Mouse (Mus musculus): ENCODE data around the gene Tfdp2. TPM values are rescaled to one million over a fixed set of nuclear protein-coding genes. Genes with fewer than 3 reads are reported as not detected.

The Tfdp2 gene
- polyA plus RNA-seq, 1 experiment from 2014 or later = 16.0 TPM

GRCm38 (mm10) chr9:96266793-96267558 is 70.9 kb downstream of the Tfdp2 start:
- Histone ChIP-seq H3K4me1 (ENCODE audit: control insufficient read depth, insufficient read depth, low read length) (no peaks in the 10 kb centered on the region), H3K4me3 (ENCODE audit: low read depth, low read length) (no peak overlapping the region), H3K9me3 (replicated peaks; ENCODE audit: control insufficient read depth, low read length, poor library complexity, severe bottlenecking) (no peaks in the 10 kb centered on the region), H3K9ac (ENCODE audit: low read depth, low read length) (no peak overlapping the region), H3K4me2 (ENCODE audit: low read length) (no peak overlapping the region), H3K27ac (ENCODE audit: low read length) (no peak overlapping the region), H3K36me3 (ENCODE audit: control insufficient read depth, insufficient read depth, low read length) (no peaks in the 10 kb centered on the region), H3K27me3 (ENCODE audit: control insufficient read depth, insufficient read depth, low read depth, low read length) (no peaks in the 10 kb centered on the region)
- no peak for ATAC-seq
- WGBS = 77% methylated on average over 6 of the region's 6 CpGs

DNA sequence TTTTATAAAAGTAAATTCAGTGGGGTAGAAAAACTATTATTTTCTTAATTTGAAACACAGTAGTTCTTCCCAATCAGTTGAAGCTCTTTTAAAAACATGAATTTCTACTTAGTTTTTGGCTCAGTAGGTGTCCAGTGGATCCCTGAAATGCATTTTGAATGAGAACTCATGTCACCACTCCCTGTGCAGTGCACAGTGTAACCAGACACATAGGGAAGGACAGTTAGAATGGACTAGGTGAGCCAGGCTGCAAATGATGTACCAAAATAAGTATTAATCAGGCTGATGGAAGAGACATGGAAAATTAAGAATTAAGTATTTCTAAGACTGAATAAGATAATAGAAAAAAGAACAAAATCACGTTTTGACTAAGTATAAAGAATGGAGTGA is 71.5 kb downstream of the Tfdp2 start:
- Histone ChIP-seq H3K4me3 (ENCODE audit: low read depth, low read length) (no peak overlapping the region), H3K36me3 (ENCODE audit: control insufficient read depth, insufficient read depth, low read length) (no peaks in the 10 kb centered on the region), H3K9ac (ENCODE audit: low read depth, low read length) (no peak overlapping the region), H3K4me2 (ENCODE audit: low read length) (no peak overlapping the region), H3K27ac (ENCODE audit: low read length) (no peak overlapping the region), H3K4me1 (ENCODE audit: control insufficient read depth, insufficient read depth, low read length) (no peaks in the 10 kb centered on the region), H3K27me3 (ENCODE audit: control insufficient read depth, insufficient read depth, low read depth, low read length) (no peaks in the 10 kb centered on the region), H3K9me3 (replicated peaks; ENCODE audit: control insufficient read depth, low read length, poor library complexity, severe bottlenecking) (no peaks in the 10 kb centered on the region)
- 73% methylated on average over 1 of the region's 1 CpGs for WGBS
- ATAC-seq = no peak

DNA sequence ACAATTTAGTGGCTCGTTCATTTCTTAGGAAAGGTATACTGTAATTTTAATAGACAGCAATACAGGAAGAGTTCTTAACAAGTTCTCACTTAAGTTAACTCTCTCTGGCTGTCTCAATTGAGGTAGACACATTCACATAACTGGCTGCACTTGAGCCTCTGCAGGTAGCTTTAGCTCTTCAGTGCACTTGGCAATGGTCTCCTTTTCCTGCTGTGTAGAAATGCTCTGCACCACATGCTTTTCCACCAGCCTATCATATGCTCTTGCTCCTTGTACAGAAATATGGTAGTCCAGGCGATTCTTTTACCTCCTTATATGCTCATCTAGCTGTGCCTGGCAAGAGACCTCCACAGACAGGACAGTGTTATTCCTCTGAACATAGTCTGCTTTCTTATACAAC is 73.7 kb downstream of the Tfdp2 start:
- H3K9me3 ChIP-seq (replicated peaks; ENCODE audit: control insufficient read depth, low read length, poor library complexity, severe bottlenecking) = no peaks in the 10 kb centered on the region
- no peak overlapping the region for H3K4me2 ChIP-seq (ENCODE audit: low read length)
- no peak overlapping the region for H3K4me3 ChIP-seq (ENCODE audit: low read depth, low read length)
- H3K27me3 ChIP-seq (ENCODE audit: control insufficient read depth, insufficient read depth, low read depth, low read length) = no peaks in the 10 kb centered on the region
- WGBS = 92% methylated on average over 2 of the region's 2 CpGs
- no peaks in the 10 kb centered on the region for H3K36me3 ChIP-seq (ENCODE audit: control insufficient read depth, insufficient read depth, low read length)
- ATAC-seq = no peak
- H3K27ac ChIP-seq (ENCODE audit: low read length) = no peak overlapping the region
- H3K4me1 ChIP-seq (ENCODE audit: control insufficient read depth, insufficient read depth, low read length) = no peaks in the 10 kb centered on the region
- no peak overlapping the region for H3K9ac ChIP-seq (ENCODE audit: low read depth, low read length)

DNA sequence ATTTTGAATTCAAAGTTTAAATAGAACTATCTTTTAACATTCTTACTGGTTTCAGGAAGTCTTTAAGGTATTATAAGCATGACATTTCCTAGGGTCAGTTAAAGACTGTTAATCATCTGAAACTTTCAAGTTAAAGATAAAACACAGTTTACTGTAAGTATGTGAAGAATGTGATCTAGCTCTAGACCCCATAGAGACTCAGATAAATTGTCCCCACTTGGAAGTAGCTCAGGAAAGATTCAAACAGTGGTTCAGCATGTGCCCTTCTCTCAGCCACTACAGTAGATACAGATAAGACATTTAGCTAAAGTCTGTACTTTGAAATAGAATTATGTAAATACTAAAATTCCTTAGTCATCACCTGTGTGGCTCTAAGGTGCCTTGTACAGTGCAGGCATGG is 79.5 kb downstream of the Tfdp2 start:
- no peaks in the 10 kb centered on the region for H3K36me3 ChIP-seq (ENCODE audit: control insufficient read depth, insufficient read depth, low read length)
- no peaks in the 10 kb centered on the region for H3K9me3 ChIP-seq (replicated peaks; ENCODE audit: control insufficient read depth, low read length, poor library complexity, severe bottlenecking)
- ATAC-seq = no peak

DNA sequence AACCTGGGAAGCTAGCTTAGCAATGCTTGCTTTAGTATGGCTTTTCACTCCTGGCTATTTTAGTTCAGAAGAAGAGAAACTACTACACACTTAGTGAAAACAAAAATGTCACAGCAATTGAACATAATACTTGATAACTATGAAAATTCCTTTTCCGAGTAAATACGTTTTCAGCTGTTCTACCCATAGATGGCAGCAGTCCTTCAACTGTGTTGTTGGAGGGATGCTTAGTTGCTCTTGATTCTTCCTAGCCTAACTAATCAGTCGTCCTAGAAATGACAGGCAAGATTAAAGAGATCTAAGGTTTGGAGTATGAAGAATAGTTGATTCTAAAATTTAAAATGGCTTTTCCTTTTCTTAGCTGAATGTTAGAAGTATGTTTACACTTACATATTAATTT is 85.4 kb downstream of the Tfdp2 start:
- H3K4me3 ChIP-seq (ENCODE audit: low read depth, low read length) = no peak overlapping the region
- no peaks in the 10 kb centered on the region for H3K36me3 ChIP-seq (ENCODE audit: control insufficient read depth, insufficient read depth, low read length)
- H3K4me2 ChIP-seq (ENCODE audit: low read length) = no peak overlapping the region
- H3K9me3 ChIP-seq (replicated peaks; ENCODE audit: control insufficient read depth, low read length, poor library complexity, severe bottlenecking) = no peaks in the 10 kb centered on the region
- no peak overlapping the region for H3K9ac ChIP-seq (ENCODE audit: low read depth, low read length)
- WGBS = 57% methylated on average over 3 of the region's 3 CpGs
- no peaks in the 10 kb centered on the region for H3K27me3 ChIP-seq (ENCODE audit: control insufficient read depth, insufficient read depth, low read depth, low read length)
- ATAC-seq = no peak
- no peaks in the 10 kb centered on the region for H3K4me1 ChIP-seq (ENCODE audit: control insufficient read depth, insufficient read depth, low read length)
- H3K27ac ChIP-seq (ENCODE audit: low read length) = no peak overlapping the region

More for the DNA sequence above, 79.5 kb downstream of the Tfdp2 start:
- no peak overlapping the region for H3K9ac ChIP-seq (ENCODE audit: low read depth, low read length)
- no peak overlapping the region for H3K4me2 ChIP-seq (ENCODE audit: low read length)
- no peak overlapping the region for H3K4me3 ChIP-seq (ENCODE audit: low read depth, low read length)
- H3K27ac ChIP-seq (ENCODE audit: low read length) = no peak overlapping the region
- H3K4me1 ChIP-seq (ENCODE audit: control insufficient read depth, insufficient read depth, low read length) = no peaks in the 10 kb centered on the region
- no peaks in the 10 kb centered on the region for H3K27me3 ChIP-seq (ENCODE audit: control insufficient read depth, insufficient read depth, low read depth, low read length)

- no peak for ATAC-seq
- 86% methylated on average over 3 of the region's 3 CpGs for WGBS
- Histone ChIP-seq H3K27me3 (ENCODE audit: control insufficient read depth, insufficient read depth, low read depth, low read length) (no peaks in the 10 kb centered on the region), H3K9ac (ENCODE audit: low read depth, low read length) (no peak overlapping the region), H3K4me2 (ENCODE audit: low read length) (no peak overlapping the region), H3K36me3 (ENCODE audit: control insufficient read depth, insufficient read depth, low read length) (no peaks in the 10 kb centered on the region), H3K9me3 (replicated peaks; ENCODE audit: control insufficient read depth, low read length, poor library complexity, severe bottlenecking) (no peaks in the 10 kb centered on the region), H3K4me1 (ENCODE audit: control insufficient read depth, insufficient read depth, low read length) (no peaks in the 10 kb centered on the region), H3K27ac (ENCODE audit: low read length) (no peak overlapping the region), H3K4me3 (ENCODE audit: low read depth, low read length) (no peak overlapping the region)
These were observed 86.0 kb downstream of the Tfdp2 start for GRCm38 (mm10) chr9:96282082-96282481.

- no peak overlapping the region for H3K4me2 ChIP-seq (ENCODE audit: low read length)
- H3K9me3 ChIP-seq (replicated peaks; ENCODE audit: control insufficient read depth, low read length, poor library complexity, severe bottlenecking) = no peaks in the 10 kb centered on the region
- WGBS = 20% methylated on average over 1 of the region's 1 CpGs
- H3K9ac ChIP-seq (ENCODE audit: low read depth, low read length) = no peak overlapping the region
- H3K4me3 ChIP-seq (ENCODE audit: low read depth, low read length) = no peak overlapping the region
- H3K27ac ChIP-seq (ENCODE audit: low read length) = no peak overlapping the region
- H3K4me1 ChIP-seq (ENCODE audit: control insufficient read depth, insufficient read depth, low read length) = no peaks in the 10 kb centered on the region
- no peak; the same call in 1 of the 2 replicates for ATAC-seq
- H3K36me3 ChIP-seq (ENCODE audit: control insufficient read depth, insufficient read depth, low read length) = 0 out of 2 replicates have a peak, but pooled peaks cover 2% of the 10 kb centered on the region
- no peaks in the 10 kb centered on the region for H3K27me3 ChIP-seq (ENCODE audit: control insufficient read depth, insufficient read depth, low read depth, low read length)
These were observed 88.8 kb downstream of the Tfdp2 start for GRCm38 (mm10) chr9:96284916-96285315.

GRCm38 (mm10) chr9:96292144-96292543 is 96.1 kb downstream of the Tfdp2 start:
- H3K27me3 ChIP-seq (ENCODE audit: control insufficient read depth, insufficient read depth, low read depth, low read length) = no peaks in the 10 kb centered on the region
- no peaks in the 10 kb centered on the region for H3K9me3 ChIP-seq (replicated peaks; ENCODE audit: control insufficient read depth, low read length, poor library complexity, severe bottlenecking)
- no peak overlapping the region for H3K4me2 ChIP-seq (ENCODE audit: low read length)
- no peak overlapping the region for H3K9ac ChIP-seq (ENCODE audit: low read depth, low read length)
- whole genome bisulfite sequencing = 97% methylated on average over 7 of the region's 7 CpGs
- no peak overlapping the region for H3K27ac ChIP-seq (ENCODE audit: low read length)
- peaks cover 8% of the 10 kb centered on the region; the same call in 1 of the 2 replicates for H3K36me3 ChIP-seq (ENCODE audit: control insufficient read depth, insufficient read depth, low read length)
- no peak for ATAC-seq
- no peaks in the 10 kb centered on the region for H3K4me1 ChIP-seq (ENCODE audit: control insufficient read depth, insufficient read depth, low read length)
- no peak overlapping the region for H3K4me3 ChIP-seq (ENCODE audit: low read depth, low read length)

- Histone ChIP-seq H3K4me2 (ENCODE audit: low read length) (no peak overlapping the region), H3K4me1 (ENCODE audit: control insufficient read depth, insufficient read depth, low read length) (no peaks in the 10 kb centered on the region), H3K27me3 (ENCODE audit: control insufficient read depth, insufficient read depth, low read depth, low read length) (no peaks in the 10 kb centered on the region), H3K4me3 (ENCODE audit: low read depth, low read length) (no peak overlapping the region), H3K9me3 (replicated peaks; ENCODE audit: control insufficient read depth, low read length, poor library complexity, severe bottlenecking) (no peaks in the 10 kb centered on the region), H3K9ac (ENCODE audit: low read depth, low read length) (no peak overlapping the region), H3K27ac (ENCODE audit: low read length) (no peak overlapping the region), H3K36me3 (ENCODE audit: control insufficient read depth, insufficient read depth, low read length) (peaks cover 16% of the 10 kb centered on the region)
- no peak for ATAC-seq
- 96% methylated on average over 3 of the region's 3 CpGs for WGBS
These were observed 103.4 kb downstream of the Tfdp2 start for GRCm38 (mm10) chr9:96299324-96300008.
